Mouse (Mus musculus) E14TG2a.4 (cell line): ENCODE results near the gene Mllt11.

Experiments
- CTCF ChIP-seq: conservative IDR thresholded peaks from 2 replicates; pipeline ENCODE4 v1.5.1; 2014; ENCODE audit warnings: low read length
- POU5F1 ChIP-seq: IDR thresholded peaks from 2 replicates; pipeline ENCODE4 v1.6.1; 2014; ENCODE audit warnings: low read length, borderline replicate concordance

DNA sequence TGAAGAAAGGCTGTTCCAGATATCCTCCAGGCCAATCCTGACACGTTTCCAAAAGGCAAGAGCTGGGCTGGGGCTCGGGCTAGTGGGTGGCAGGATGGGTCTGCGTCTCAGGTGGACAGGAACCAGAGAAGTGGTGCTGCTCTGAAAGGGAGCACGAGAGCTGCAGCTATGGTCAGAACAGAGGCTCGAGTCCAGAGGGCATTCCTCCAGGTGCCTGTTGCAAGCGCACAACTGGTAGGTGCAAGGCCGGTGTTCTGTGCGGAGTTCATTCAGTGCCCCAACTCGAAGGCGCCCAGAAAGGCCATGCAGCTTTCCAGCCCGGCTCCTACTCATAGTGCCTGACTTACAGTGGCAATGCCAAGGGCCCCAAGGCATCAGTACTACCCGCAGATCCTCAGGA, 8.0 kb upstream of the Mllt11 start:
- TF ChIP-seq CTCF (no peak), POU5F1 (no peak)
